Mouse (Mus musculus): Measurements from ENCODE around the gene Gm3233.
"Not testable (repeated sequence)": the region's sequence is repeated elsewhere in the genome, so short reads cannot be mapped to it uniquely, and the experiment has no call there.

Gene Gm3233

GRCm38 (mm10) chr10:77728280-77728679 is 31.2 kb downstream of the Gm3233 start:
- DNase-seq (ENCODE audit: low spot score in 2 of 2), result no peak

- DNase-seq (ENCODE audit: low spot score in 2 of 2), result no peak
Observed at GRCm38 (mm10) chr10:77726186-77726585, 33.3 kb downstream of the Gm3233 start, which contains the start of gene Gm10100. Gm10100 (plus strand) TSS chr10:77726486.

DNA sequence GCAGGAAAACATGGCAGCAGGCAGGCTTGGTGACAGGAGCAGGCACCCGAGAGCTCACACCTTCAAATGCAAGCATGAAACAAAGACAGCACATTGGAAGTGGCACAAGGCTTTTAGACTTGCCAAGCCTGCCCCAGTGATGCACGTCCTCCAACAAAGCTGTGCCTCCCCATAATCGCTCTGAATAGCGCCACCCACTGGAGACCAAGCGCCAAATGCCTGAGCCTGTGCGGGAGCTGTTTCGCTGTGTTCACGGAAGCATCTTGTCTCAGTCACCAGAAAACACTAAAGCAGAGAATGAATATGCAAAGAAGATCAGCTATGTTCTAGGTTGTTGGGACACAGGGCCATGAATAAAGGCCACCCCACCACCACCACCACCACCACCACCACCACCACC is 34.6 kb downstream of the Gm3233 start:
- no peak for DNase-seq (ENCODE audit: low spot score in 2 of 2)

- not testable (repeated sequence) for DNase-seq (ENCODE audit: low spot score in 2 of 2)
Observed at GRCm38 (mm10) chr10:77720299-77720698, 39.2 kb downstream of the Gm3233 start, which contains the start of gene Krtap12-1. Krtap12-1 (plus strand) TSS chr10:77720599.

GRCm38 (mm10) chr10:77715507-77715906 is 44.0 kb downstream of the Gm3233 start, which contains the start of gene Gm10142:
Gm10142 (plus strand) TSS chr10:77715807.
- DNase-seq (ENCODE audit: low spot score in 2 of 2), result no peak

- DNase-seq (ENCODE audit: low spot score in 2 of 2), result no peak
Observed at GRCm38 (mm10) chr10:77713734-77714133, 45.7 kb downstream of the Gm3233 start.

GRCm38 (mm10) chr10:77711157-77711556 is 48.3 kb downstream of the Gm3233 start, which contains the start of gene Gm10024:
Gm10024 (plus strand) TSS chr10:77711457.
- not testable (repeated sequence) for DNase-seq (ENCODE audit: low spot score in 2 of 2)

DNA sequence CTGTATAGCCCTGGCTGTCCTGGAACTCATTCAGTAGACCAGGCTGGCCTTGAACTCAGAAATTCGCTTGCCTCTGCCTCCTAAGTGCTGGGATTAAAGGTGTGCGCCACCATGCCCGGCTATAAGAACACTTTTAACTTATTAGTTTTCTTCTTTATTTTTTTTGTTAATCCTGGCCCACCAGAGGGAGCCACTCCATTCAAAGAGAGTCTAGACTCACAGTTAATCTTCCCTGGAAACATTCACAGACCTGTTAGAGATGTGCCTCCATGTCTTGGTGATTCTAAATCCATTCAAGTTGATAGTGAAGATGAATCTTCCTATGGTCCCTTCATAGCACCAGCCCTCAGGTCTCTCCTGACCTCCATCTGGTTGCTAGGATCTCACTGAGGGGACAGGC is 49.7 kb downstream of the Gm3233 start:
- DNase-seq (ENCODE audit: low spot score in 2 of 2), result no peak
